Mouse (Mus musculus) CH12.LX (cell line): Measurements from ENCODE around the gene Gh. TPM values are rescaled to one million over a fixed set of nuclear protein-coding genes. Genes with fewer than 3 reads are reported as not detected.
A peak's percentile ranks its signal among the peaks of the same experiment; 100 is the strongest.

Experiments used
- DNase-seq: peaks from one replicate; pipeline ENCODE4 v3.0.0-alpha.2; 2013; ENCODE audit errors: extremely low read depth
- H3K27ac ChIP-seq: 2 replicates; pipeline ENCODE4 v1.5.1; 2012; ENCODE audit warnings: low read depth, mild to moderate bottlenecking, control low read depth, moderate library complexity; ENCODE audit not compliant: insufficient read depth
- H3K27me3 ChIP-seq: replicated peaks from 2 replicates; pipeline ENCODE3; 2012; ENCODE audit warnings: inconsistent platforms
- H3K36me3 ChIP-seq, 2 experiments: replicated peaks in 1 of 2; 2 replicates each; pipeline versions ENCODE3 to v1.6.1; 2012; ENCODE audit warnings: inconsistent platforms in 1 of 2, low read length in 1 of 2, mild to moderate bottlenecking in 1 of 2, mixed read lengths in 1 of 2, moderate library complexity in 1 of 2; ENCODE audit not compliant: control insufficient read depth in 1 of 2, insufficient read depth in 1 of 2
- H3K4me1 ChIP-seq, 2 experiments: 2 replicates each; pipeline ENCODE4 v1.6.1; 2012; ENCODE audit warnings: inconsistent platforms in 1 of 2, moderate library complexity in 1 of 2; ENCODE audit not compliant: insufficient read depth in 2 of 2, control insufficient read depth in 1 of 2
- H3K4me2 ChIP-seq: 2 replicates; pipeline ENCODE4 v1.6.1; 2012; ENCODE audit warnings: low read depth, mild to moderate bottlenecking, control low read depth; ENCODE audit not compliant: poor library complexity, insufficient read depth, severe bottlenecking
- H3K4me3 ChIP-seq, 3 experiments: fragments of 150-350 bp in 1 of 3; sonication (generic) in 1 of 3; replicated peaks in 1 of 3; 2 replicates each; pipeline versions ENCODE3 to v1.5.1; 2011 to 2012; ENCODE audit warnings: low read depth in 2 of 3, low read length in 2 of 3, mild to moderate bottlenecking in 2 of 3, moderate library complexity in 2 of 3, control low read depth in 1 of 3, improper control_type of control experiment in 1 of 3, inconsistent platforms in 1 of 3, mixed read lengths in 1 of 3; ENCODE audit not compliant: poor library complexity in 1 of 3
- H3K79me2 ChIP-seq: replicated peaks from 2 replicates; pipeline ENCODE4 v1.6.1; 2012; ENCODE audit warnings: mild to moderate bottlenecking, moderate library complexity; ENCODE audit not compliant: control insufficient read depth, poor library complexity, insufficient read depth, severe bottlenecking; ENCODE audit errors: extremely low read depth
- H3K9ac ChIP-seq: 2 replicates; pipeline ENCODE4 v1.6.1; 2012; ENCODE audit warnings: low read depth, mild to moderate bottlenecking, control low read depth, moderate library complexity; ENCODE audit not compliant: insufficient read depth
- H3K9me3 ChIP-seq: replicated peaks from 2 replicates; pipeline ENCODE3; 2012; ENCODE audit warnings: low read length, inconsistent platforms, mixed read lengths
- BHLHE40 ChIP-seq: IDR thresholded peaks from 2 replicates; pipeline ENCODE4 v1.6.1; 2011; ENCODE audit warnings: mild to moderate bottlenecking, low read depth, low read length, improper control_type of control experiment
- CHD1 ChIP-seq: IDR thresholded peaks from 2 replicates; pipeline ENCODE4 v1.6.1; 2012; ENCODE audit warnings: low read depth, low read length, improper control_type of control experiment, inconsistent platforms
- CHD2 ChIP-seq: IDR thresholded peaks from 2 replicates; pipeline ENCODE4 v1.6.1; 2011; ENCODE audit warnings: low read length, improper control_type of control experiment
- CTCF ChIP-seq, 2 experiments: IDR thresholded peaks in 1 of 2; conservative IDR thresholded peaks in 1 of 2; 2 replicates each; pipeline ENCODE4 v1.5.1; 2011 to 2012; ENCODE audit warnings: low read depth in 2 of 2, low read length in 2 of 2, improper control_type of control experiment in 1 of 2, inconsistent platforms in 1 of 2, mild to moderate bottlenecking in 1 of 2, moderate library complexity in 1 of 2
- E2F4 ChIP-seq: IDR thresholded peaks from 2 replicates; pipeline ENCODE4 v1.6.1; 2011; ENCODE audit warnings: low read depth, low read length, improper control_type of control experiment; ENCODE audit not compliant: insufficient replicate concordance
- ELF1 ChIP-seq: IDR thresholded peaks from 2 replicates; pipeline ENCODE4 v1.6.1; 2014; ENCODE audit warnings: low read depth, mild to moderate bottlenecking, inconsistent platforms, low read length, improper control_type of control experiment
- GABPA ChIP-seq: IDR thresholded peaks from 2 replicates; pipeline ENCODE4 v1.6.1; 2012; ENCODE audit warnings: low read depth, low read length, improper control_type of control experiment, inconsistent platforms; ENCODE audit not compliant: insufficient replicate concordance
- HCFC1 ChIP-seq: IDR thresholded peaks from 2 replicates; pipeline ENCODE4 v1.6.1; 2012; ENCODE audit warnings: low read depth, mild to moderate bottlenecking, inconsistent platforms, low read length, improper control_type of control experiment
- IRF4 ChIP-seq: IDR thresholded peaks from 2 replicates; pipeline ENCODE4 v1.6.1; 2014; ENCODE audit warnings: low read depth, mild to moderate bottlenecking, inconsistent platforms, low read length, improper control_type of control experiment
- JUN ChIP-seq: IDR thresholded peaks from 2 replicates; pipeline ENCODE4 v1.6.1; 2011; ENCODE audit warnings: low read depth, mild to moderate bottlenecking, low read length, improper control_type of control experiment, moderate library complexity; ENCODE audit not compliant: insufficient read depth
- JUND ChIP-seq: conservative IDR thresholded peaks from 2 replicates; pipeline ENCODE4 v1.6.1; 2011; ENCODE audit warnings: low read depth, low read length, improper control_type of control experiment
- KAT2A ChIP-seq: IDR thresholded peaks from 2 replicates; pipeline ENCODE4 v1.6.1; 2012; ENCODE audit warnings: low read length, improper control_type of control experiment, inconsistent platforms; ENCODE audit not compliant: insufficient replicate concordance
- MAZ ChIP-seq: IDR thresholded peaks from 2 replicates; pipeline ENCODE4 v1.6.1; 2012; ENCODE audit warnings: low read depth, mild to moderate bottlenecking, inconsistent platforms, low read length, improper control_type of control experiment, moderate library complexity
- MXI1 ChIP-seq: IDR thresholded peaks from 2 replicates; pipeline ENCODE4 v1.6.1; 2011; ENCODE audit warnings: mild to moderate bottlenecking, low read depth, low read length, improper control_type of control experiment
- MYC ChIP-seq: IDR thresholded peaks from 2 replicates; pipeline ENCODE4 v1.6.1; 2011; ENCODE audit warnings: low read depth, mild to moderate bottlenecking, improper control_type of control experiment, low read length
- NELFE ChIP-seq: IDR thresholded peaks from 2 replicates; pipeline ENCODE4 v1.6.1; 2011; ENCODE audit warnings: low read depth, low read length, improper control_type of control experiment
- NRF1 ChIP-seq: IDR thresholded peaks from 2 replicates; pipeline ENCODE4 v1.6.1; 2014; ENCODE audit warnings: low read depth, mild to moderate bottlenecking, inconsistent platforms, low read length, improper control_type of control experiment, moderate library complexity
- PAX5 ChIP-seq: IDR thresholded peaks from 2 replicates; pipeline ENCODE4 v1.6.1; 2012; ENCODE audit warnings: low read length, inconsistent platforms, mixed read lengths
- POLR2AphosphoS2 ChIP-seq: IDR thresholded peaks from 2 replicates; pipeline ENCODE4 v1.6.1; 2011; ENCODE audit warnings: low read depth, low read length, improper control_type of control experiment
- RAD21 ChIP-seq: IDR thresholded peaks from 2 replicates; pipeline ENCODE4 v1.6.1; 2011; ENCODE audit warnings: low read depth, mild to moderate bottlenecking, low read length, improper control_type of control experiment, moderate library complexity
- RCOR1 ChIP-seq: conservative IDR thresholded peaks from 2 replicates; pipeline ENCODE4 v1.6.1; 2012; ENCODE audit warnings: low read depth, mild to moderate bottlenecking, inconsistent platforms, low read length, improper control_type of control experiment
- SMC3 ChIP-seq: IDR thresholded peaks from 2 replicates; pipeline ENCODE4 v1.6.1; 2011; ENCODE audit warnings: low read depth, low read length, improper control_type of control experiment
- TBP ChIP-seq: conservative IDR thresholded peaks from 2 replicates; pipeline ENCODE4 v1.6.1; 2011; ENCODE audit warnings: low read depth, low read length, improper control_type of control experiment
- TCF12 ChIP-seq: IDR thresholded peaks from 2 replicates; pipeline ENCODE4 v1.6.1; 2014; ENCODE audit warnings: low read depth, mild to moderate bottlenecking, inconsistent platforms, low read length, improper control_type of control experiment
- UBTF ChIP-seq: IDR thresholded peaks from 2 replicates; pipeline ENCODE4 v1.6.1; 2012; ENCODE audit warnings: low read depth, mild to moderate bottlenecking, inconsistent platforms, low read length, improper control_type of control experiment, moderate library complexity
- ZC3H11A ChIP-seq: IDR thresholded peaks from 2 replicates; pipeline ENCODE4 v1.6.1; 2012; ENCODE audit warnings: low read depth, mild to moderate bottlenecking, inconsistent platforms, low read length, improper control_type of control experiment
- ZKSCAN1 ChIP-seq: IDR thresholded peaks from 2 replicates; pipeline ENCODE4 v1.6.1; 2012; ENCODE audit warnings: low read depth, inconsistent platforms, low read length, improper control_type of control experiment, borderline replicate concordance
- ZMIZ1 ChIP-seq: IDR thresholded peaks from 2 replicates; pipeline ENCODE4 v1.6.1; 2012; ENCODE audit warnings: low read depth, mild to moderate bottlenecking, inconsistent platforms, low read length, improper control_type of control experiment
- ZNF384 ChIP-seq: IDR thresholded peaks from 2 replicates; pipeline ENCODE4 v1.6.1; 2012; ENCODE audit warnings: low read depth, low read length, improper control_type of control experiment, inconsistent platforms
- dilution Hi-C: fragments of 300-500 bp; cut with MboI; formaldehyde crosslinking; loops from 2 replicates; pipeline ENCODE4 v1.14.3; 2020; ENCODE audit warnings: low sequenced_read_pairs; ENCODE audit not compliant: extremely low pct_unique_long_range_greater_than_20kb, extremely low pct_ligation_motif_present
- in situ Hi-C: fragments of 300-500 bp; cut with MboI; formaldehyde crosslinking; loops from 3 replicates; pipeline ENCODE4 v1.14.3; 2019; ENCODE audit warnings: low sequenced_read_pairs, low pct_ligation_motif_present, low pct_unique_long_range_greater_than_20kb, mixed read lengths
- polyA plus RNA-seq: library from polyadenylated mRNA; unstranded; fragments of >175 nt; gene quantifications from 2 replicates; pipeline ENCODE4 v1.2.1, GENCODE M21; 2012; ENCODE audit warnings: low read depth; ENCODE audit not compliant: insufficient read length
- total RNA-seq, 2 experiments: library from RNA; depleted of rRNA; stranded (reverse); fragments of 300-350 nt in 1 of 2; fragments of >200 nt in 1 of 2; gene quantifications; 2 replicates each; pipeline ENCODE4 v1.2.3; 2012 to 2014

The Gh gene
- total and polyA plus RNA-seq, 3 experiments: 0.38 to 1.0 (median 0.68) TPM

DNA sequence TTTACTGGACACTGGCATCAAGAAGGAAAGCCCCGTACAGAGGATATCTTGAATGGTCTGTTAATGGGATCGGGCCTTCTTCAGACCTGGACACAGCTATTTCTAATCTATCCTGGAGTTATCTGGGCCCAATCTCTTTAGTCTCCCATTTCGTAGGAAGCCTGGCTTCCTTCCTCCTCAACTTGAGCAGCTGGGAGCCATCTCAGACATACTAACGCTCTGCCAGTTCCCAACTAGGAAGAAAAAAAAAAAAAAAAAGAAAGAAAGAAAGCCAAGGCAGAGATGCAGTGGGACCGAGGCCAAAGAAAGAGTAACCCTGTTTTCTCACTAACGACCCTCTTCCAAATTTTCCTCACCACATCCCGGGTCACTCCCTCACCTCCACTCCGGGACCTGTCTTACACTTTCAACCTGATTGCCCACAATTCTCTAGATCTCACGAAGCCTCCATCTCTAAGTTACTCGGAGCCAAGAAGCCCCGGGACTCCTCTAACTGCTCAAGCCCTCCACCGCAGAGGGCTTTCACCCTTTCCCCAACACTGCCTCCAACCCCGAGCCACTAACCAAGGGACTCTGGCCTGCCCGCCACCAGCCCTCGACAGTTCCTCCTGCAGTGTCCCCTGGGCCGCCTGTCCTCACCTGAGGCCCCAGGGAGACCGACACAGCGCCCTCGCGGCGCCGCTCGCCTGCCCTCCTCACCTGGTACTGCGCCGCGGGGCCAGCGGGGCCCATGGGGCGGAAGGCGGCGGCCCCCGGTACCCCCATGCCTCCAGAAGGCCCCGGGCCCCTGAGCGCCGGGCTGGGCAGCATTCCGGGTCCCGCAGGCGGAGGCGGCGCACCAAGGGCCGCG, 29.6 kb downstream of the Gh start:
- H3K4me3 ChIP-seq: peak overlapping the region; percentile 73 to 95 (median 82)
- TF ChIP-seq BHLHE40 (0 out of 2 replicates have a peak, but pooled peaks have one; percentile 12), ZC3H11A (no peak), NRF1 (0 out of 2 replicates have a peak, but pooled peaks have one; percentile 7), CHD1 (peak; percentile 78), MAZ (no peak), MYC (no peak; the same call in 1 of the 2 replicates), KAT2A (no peak), CHD2 (no peak), ZNF384 (peak; percentile 60), UBTF (peak; percentile 95; the same call in 1 of the 2 replicates)
- H3K36me3 ChIP-seq: peaks cover 8 to 22% of the 10 kb centered on the region in 2 experiments
- H3K9ac ChIP-seq: peak overlapping the region; percentile 81
- in situ Hi-C loops: no loop called here
- dilution Hi-C loops: no loop called here
- peak overlapping the region; percentile 95 for H3K4me2 ChIP-seq
- H3K27me3 ChIP-seq: no peaks in the 10 kb centered on the region
- peaks cover 24 to 62% of the 10 kb centered on the region in 2 experiments for H3K4me1 ChIP-seq
- H3K27ac ChIP-seq: peak overlapping the region; percentile 22; the same call in 1 of the 2 replicates
- peaks cover 40% of the 10 kb centered on the region for H3K79me2 ChIP-seq
- peak; percentile 42 for DNase-seq
- H3K9me3 ChIP-seq: no peaks in the 10 kb centered on the region

DNA sequence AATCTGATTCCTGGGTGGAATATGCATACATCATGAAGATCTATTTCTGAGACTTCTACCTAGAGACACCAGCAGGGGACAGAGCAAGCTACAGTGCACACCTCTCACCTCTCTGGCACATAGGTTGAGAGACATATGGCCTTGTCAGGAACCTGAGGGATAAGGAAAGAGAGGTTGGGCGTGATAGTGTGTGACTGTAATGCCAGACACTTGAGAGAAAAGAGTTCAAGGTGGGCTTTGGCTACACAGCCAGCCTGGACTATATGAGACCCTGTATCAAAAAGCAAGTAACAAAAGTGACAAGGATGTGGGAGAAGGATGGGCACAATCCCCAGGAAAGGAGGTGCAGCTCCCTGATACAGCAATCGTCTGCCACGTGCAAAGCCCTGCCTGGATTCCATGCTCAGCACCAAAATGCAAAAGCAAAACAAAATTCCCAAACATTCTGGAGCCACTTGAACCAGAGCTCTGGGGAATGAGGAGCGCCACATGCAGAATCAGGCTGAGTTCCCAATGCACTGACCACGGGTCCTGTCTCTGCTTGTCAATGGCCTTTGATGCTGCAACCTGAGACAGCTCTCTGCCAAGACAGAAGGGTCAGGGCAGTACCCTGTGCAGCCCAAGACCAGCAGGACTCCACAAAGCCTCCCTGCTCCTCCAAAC, 30.4 kb downstream of the Gh start:
- in situ Hi-C loops: no loop called here
- Histone ChIP-seq H3K4me2 (peak overlapping the region; percentile 95), H3K27me3 (no peaks in the 10 kb centered on the region), H3K9ac (peak overlapping the region; percentile 81), H3K36me3 (peaks cover 16 to 30% of the 10 kb centered on the region in 2 experiments), H3K4me1 (peaks cover 19 to 62% of the 10 kb centered on the region in 2 experiments), H3K27ac (no peak overlapping the region), H3K4me3 (peak overlapping the region; percentile 73 to 95 (median 82)), H3K9me3 (no peaks in the 10 kb centered on the region), H3K79me2 (peaks cover 40% of the 10 kb centered on the region)
- dilution Hi-C loops: no loop called here
- DNase-seq: no peak
- no peak for TF ChIP-seq TCF12
- TF ChIP-seq GABPA: no peak
- TF ChIP-seq MXI1: peak; percentile 23; the same call in 1 of the 2 replicates
- TF ChIP-seq ZC3H11A: no peak
- no peak for TF ChIP-seq BHLHE40
- TF ChIP-seq POLR2AphosphoS2: no peak
- TF ChIP-seq RAD21: peak; percentile 5
- TF ChIP-seq CHD2: no peak
- no peak for TF ChIP-seq IRF4
- TF ChIP-seq ZKSCAN1: no peak
- no peak for TF ChIP-seq CHD1
- no peak for TF ChIP-seq MYC
- TF ChIP-seq ELF1: no peak
- no peak for TF ChIP-seq PAX5
- TF ChIP-seq E2F4: no peak
- no peak for TF ChIP-seq ZMIZ1
- no peak for TF ChIP-seq JUND
- TF ChIP-seq RCOR1: no peak
- no peak for TF ChIP-seq TBP
- peak; percentile 13 to 35; a peak in 2 of 4 replicates for TF ChIP-seq CTCF (conservative IDR thresholded peaks at IDR 0.05 in 1 of 2, IDR thresholded peaks at IDR 0.05 in 1 of 2; ENCODE audit: low read depth in 2 of 2, low read length in 2 of 2)
- peak; percentile 28; the same call in 1 of the 2 replicates for TF ChIP-seq SMC3
- TF ChIP-seq NELFE: no peak
- TF ChIP-seq HCFC1: no peak
- no peak for TF ChIP-seq JUN
